Mouse (Mus musculus): ENCODE results near the gene Ncl.

- TF ChIP-seq CTCF (IDR thresholded peaks at IDR 0.05; ENCODE audit: low read depth) = no peak
- no peak for TF ChIP-seq EP300 (IDR thresholded peaks at IDR 0.05; ENCODE audit: low read depth)
Measured at GRCm38 (mm10) chr1:86354186-86354585, 5.0 kb downstream of the Ncl start.

Measured in heart, postnatal 0 days (tissue).